Mouse (Mus musculus): ENCODE measurements at regions not wholly inside any gene's neighbourhood (a gene's known extent, or its start where the extent isn't known, plus 50 kb on each side); places are given as distances from the start of the nearest gene placed in this dataset.

- no peak for DNase-seq (ENCODE audit: low spot score in 2 of 2)
These were observed 70.6 kb upstream of the Epha4 start for GRCm38 (mm10) chr1:77585520-77585919.

GRCm38 (mm10) chr1:77568081-77568480, 53.2 kb upstream of the Epha4 start:
- no peak for DNase-seq (ENCODE audit: low spot score in 2 of 2)

GRCm38 (mm10) chr1:77567657-77568056, 52.8 kb upstream of the Epha4 start:
- DNase-seq (ENCODE audit: low spot score in 2 of 2) = no peak
